Mouse (Mus musculus): ENCODE data around the gene Ano8. TPM values are rescaled to one million over a fixed set of nuclear protein-coding genes. Genes with fewer than 3 reads are reported as not detected.

Gene Ano8
- polyA plus RNA-seq, 1 experiment from 2014 or later = 1.4 TPM

DNA sequence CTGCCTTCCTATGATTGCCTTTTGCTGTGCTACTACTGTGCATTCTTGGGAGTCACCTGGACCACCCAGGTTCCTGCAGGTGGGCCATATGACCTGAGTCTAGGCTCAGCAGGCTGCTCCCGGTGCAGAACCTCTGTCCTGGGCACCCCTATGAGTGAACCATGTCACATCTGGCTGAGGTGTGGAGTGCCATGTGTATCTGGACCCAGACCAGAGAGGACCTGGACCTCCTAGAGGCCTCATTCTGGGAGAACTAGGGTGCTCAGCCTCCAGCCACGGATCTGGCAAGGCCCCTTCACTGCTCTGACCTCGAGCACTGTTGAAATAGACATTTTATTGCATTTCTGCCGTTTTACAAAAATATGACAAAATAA lies 10.1 kb downstream of the Ano8 start:
- H3K9me3 ChIP-seq = no peaks in the 10 kb centered on the region
- ATAC-seq (ENCODE audit: insufficient number of reproducible peaks, low FRiP score, low TSS enrichment, low read depth) = no peak

DNA sequence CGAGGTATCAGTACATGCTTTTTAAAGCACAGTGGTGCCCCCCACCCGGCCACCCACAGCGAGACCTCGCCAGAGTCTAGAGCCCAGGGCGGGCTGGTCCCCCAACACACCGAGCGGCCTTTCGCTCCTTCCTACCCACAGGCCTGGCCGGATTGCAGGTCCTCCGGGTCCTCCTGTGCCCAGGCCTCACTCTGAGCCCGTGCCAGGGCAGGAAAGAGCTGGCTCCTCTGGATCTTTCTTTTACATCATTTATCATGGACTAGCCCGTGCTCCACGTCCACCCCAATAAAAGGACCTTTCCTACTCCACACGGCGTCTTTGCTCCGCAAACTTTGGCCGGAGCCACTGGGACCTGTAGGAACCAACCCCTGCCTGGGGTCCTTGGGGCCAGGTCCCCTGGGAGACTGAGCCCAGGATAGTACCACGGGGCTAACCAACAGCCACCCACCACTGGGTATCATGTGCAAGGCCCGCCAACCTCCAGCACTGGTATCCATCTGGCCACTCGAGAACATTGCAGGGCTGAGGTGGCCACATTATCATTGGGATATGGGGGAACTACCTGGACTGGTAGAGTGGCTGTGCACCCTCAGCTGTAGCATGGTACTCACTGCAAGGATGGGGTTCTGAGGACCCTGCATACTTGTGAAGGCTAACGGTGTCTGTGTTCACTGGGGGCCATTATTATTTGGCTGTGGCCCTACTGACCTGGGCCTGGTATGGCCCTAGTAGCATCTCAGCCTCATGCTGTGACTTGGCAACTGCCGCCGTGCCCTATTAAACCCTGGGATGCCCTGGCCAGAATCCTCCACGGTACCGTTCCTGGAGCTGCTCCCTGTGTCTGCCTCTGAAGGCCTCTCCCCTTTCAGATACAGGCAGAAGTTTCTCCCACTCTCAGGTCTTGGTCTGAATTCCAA lies 10.7 kb downstream of the Ano8 start:
- Histone ChIP-seq H3K4me3 (0 out of 2 replicates have a peak overlapping the region, but pooled peaks have one; percentile 64), H3K9me3 (no peaks in the 10 kb centered on the region), H3K4me2 (peak overlapping the region; percentile 87; the same call in 1 of the 2 replicates), H3K4me1 (peaks cover 32% of the 10 kb centered on the region), H3K36me3 (peaks cover 61% of the 10 kb centered on the region), H3K9ac (no peak overlapping the region), H3K27me3 (no peaks in the 10 kb centered on the region), H3K27ac (0 out of 2 replicates have a peak overlapping the region, but pooled peaks have one; percentile 84)
- WGBS = 86% methylated on average over 25 of the region's 25 CpGs
- no peak for ATAC-seq (ENCODE audit: insufficient number of reproducible peaks, low FRiP score, low TSS enrichment, low read depth)

More for the DNA sequence above, 10.1 kb downstream of the Ano8 start:
- Histone ChIP-seq H3K4me3 (peak overlapping the region; percentile 64), H3K4me2 (peak overlapping the region; percentile 87), H3K27me3 (no peaks in the 10 kb centered on the region), H3K4me1 (peaks cover 25% of the 10 kb centered on the region), H3K36me3 (peaks cover 63% of the 10 kb centered on the region), H3K27ac (peak overlapping the region; percentile 84; the same call in 1 of the 2 replicates), H3K9ac (peak overlapping the region; percentile 51)
- WGBS = 16% methylated on average over 4 of the region's 4 CpGs

- no peak overlapping the region for H3K27ac ChIP-seq
- 91% methylated on average over 18 of the region's 18 CpGs for WGBS
- H3K36me3 ChIP-seq = peaks cover 54% of the 10 kb centered on the region
- ATAC-seq (ENCODE audit: insufficient number of reproducible peaks, low FRiP score, low TSS enrichment, low read depth) = no peak
- no peaks in the 10 kb centered on the region for H3K9me3 ChIP-seq
- no peak overlapping the region for H3K4me3 ChIP-seq
- no peak overlapping the region for H3K4me2 ChIP-seq
- peaks cover 36% of the 10 kb centered on the region for H3K4me1 ChIP-seq
- no peaks in the 10 kb centered on the region for H3K27me3 ChIP-seq
- no peak overlapping the region for H3K9ac ChIP-seq
These were observed 11.4 kb downstream of the Ano8 start for GRCm38 (mm10) chr8:71474344-71474743.

- Histone ChIP-seq H3K4me3 (no peak overlapping the region), H3K4me2 (no peak overlapping the region), H3K4me1 (peaks cover 36% of the 10 kb centered on the region), H3K9me3 (no peaks in the 10 kb centered on the region), H3K36me3 (peaks cover 47% of the 10 kb centered on the region), H3K27me3 (no peaks in the 10 kb centered on the region), H3K9ac (no peak overlapping the region), H3K27ac (no peak overlapping the region)
- 88% methylated on average over 8 of the region's 8 CpGs for WGBS
- no peak for ATAC-seq (ENCODE audit: insufficient number of reproducible peaks, low FRiP score, low TSS enrichment, low read depth)
These were observed 13.0 kb downstream of the Ano8 start for GRCm38 (mm10) chr8:71472601-71473386.

DNA sequence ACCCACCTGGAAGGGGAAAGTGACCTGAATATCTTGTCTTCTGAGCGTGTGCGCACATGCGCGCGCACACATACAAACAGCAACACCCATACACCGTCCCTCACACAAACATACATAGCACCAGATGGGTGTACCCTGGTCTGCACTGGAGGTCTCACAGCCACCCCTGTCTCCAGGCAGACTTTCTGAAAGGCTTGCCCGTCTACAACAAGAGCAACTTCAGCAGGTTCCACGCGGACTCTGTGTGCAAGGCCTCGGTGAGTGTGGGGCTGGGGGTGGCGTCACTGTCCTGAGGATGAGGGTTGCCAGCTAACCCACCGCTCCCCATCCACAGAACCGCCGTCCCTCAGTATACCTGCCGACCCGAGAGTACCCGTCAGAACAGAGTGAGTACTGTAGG lies 13.9 kb downstream of the Ano8 start:
- no peak overlapping the region for H3K27ac ChIP-seq
- H3K27me3 ChIP-seq = no peaks in the 10 kb centered on the region
- no peak for ATAC-seq (ENCODE audit: insufficient number of reproducible peaks, low FRiP score, low TSS enrichment, low read depth)
- H3K9ac ChIP-seq = no peak overlapping the region
- no peaks in the 10 kb centered on the region for H3K9me3 ChIP-seq
- WGBS = 92% methylated on average over 17 of the region's 17 CpGs
- H3K4me2 ChIP-seq = no peak overlapping the region
- no peak overlapping the region for H3K4me3 ChIP-seq
- peaks cover 28% of the 10 kb centered on the region for H3K4me1 ChIP-seq
- peaks cover 47% of the 10 kb centered on the region for H3K36me3 ChIP-seq

- Histone ChIP-seq H3K4me1 (peaks cover 22% of the 10 kb centered on the region), H3K36me3 (peaks cover 50% of the 10 kb centered on the region), H3K9ac (no peak overlapping the region), H3K27me3 (no peaks in the 10 kb centered on the region), H3K9me3 (no peaks in the 10 kb centered on the region), H3K4me2 (0 out of 2 replicates have a peak overlapping the region, but pooled peaks have one; percentile 66), H3K4me3 (no peak overlapping the region), H3K27ac (no peak overlapping the region)
- no peak for ATAC-seq (ENCODE audit: insufficient number of reproducible peaks, low FRiP score, low TSS enrichment, low read depth)
- WGBS = 69% methylated on average over 5 of the region's 5 CpGs
These were observed 14.9 kb downstream of the Ano8 start for GRCm38 (mm10) chr8:71470913-71471255.

DNA sequence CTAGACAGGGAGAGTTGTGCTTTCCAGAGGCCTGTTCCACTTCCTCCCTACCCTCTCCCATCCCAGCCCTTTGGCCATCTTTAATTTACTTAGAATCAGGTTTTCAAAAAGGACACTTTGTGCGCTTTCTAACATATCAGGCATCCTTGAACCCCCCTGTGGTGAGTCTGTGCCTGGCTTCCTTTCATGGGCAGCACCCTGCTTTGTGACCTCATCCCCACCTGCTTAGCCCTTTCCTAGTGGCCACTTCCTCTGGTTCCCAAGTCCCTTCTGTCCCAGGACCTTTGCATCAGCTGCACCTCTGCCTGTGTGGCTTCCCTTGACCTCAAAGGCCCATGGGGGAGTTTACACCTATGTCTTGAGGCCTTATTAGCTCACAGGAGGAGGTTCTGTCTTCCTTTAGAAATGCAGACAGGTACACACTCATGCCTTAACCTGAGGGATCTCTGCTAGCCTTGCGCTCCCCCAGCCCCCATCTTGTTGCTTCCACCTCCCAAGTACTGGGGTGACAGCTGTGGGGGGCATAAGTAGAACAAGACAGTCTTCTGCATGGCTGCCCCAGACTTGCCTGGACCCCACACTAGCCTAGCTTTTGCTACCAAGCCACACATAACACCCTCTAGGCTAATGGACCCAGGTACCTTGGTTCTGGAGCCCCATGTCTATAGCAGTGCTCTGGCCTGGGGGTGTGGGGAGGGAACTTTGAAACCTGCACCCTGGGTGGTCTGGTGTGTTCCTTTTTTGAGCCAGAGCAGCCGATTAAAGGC lies 15.4 kb downstream of the Ano8 start:
- peaks cover 50% of the 10 kb centered on the region for H3K36me3 ChIP-seq
- WGBS = 83% methylated on average over 3 of the region's 3 CpGs
- no peaks in the 10 kb centered on the region for H3K9me3 ChIP-seq
- ATAC-seq (ENCODE audit: insufficient number of reproducible peaks, low FRiP score, low TSS enrichment, low read depth) = no peak
- peak overlapping the region; percentile 70 for H3K4me3 ChIP-seq
- H3K27me3 ChIP-seq = no peaks in the 10 kb centered on the region
- peaks cover 22% of the 10 kb centered on the region for H3K4me1 ChIP-seq
- H3K9ac ChIP-seq = peak overlapping the region; percentile 44
- 0 out of 2 replicates have a peak overlapping the region, but pooled peaks have one; percentile 9 for H3K27ac ChIP-seq
- peak overlapping the region; percentile 66 for H3K4me2 ChIP-seq

DNA sequence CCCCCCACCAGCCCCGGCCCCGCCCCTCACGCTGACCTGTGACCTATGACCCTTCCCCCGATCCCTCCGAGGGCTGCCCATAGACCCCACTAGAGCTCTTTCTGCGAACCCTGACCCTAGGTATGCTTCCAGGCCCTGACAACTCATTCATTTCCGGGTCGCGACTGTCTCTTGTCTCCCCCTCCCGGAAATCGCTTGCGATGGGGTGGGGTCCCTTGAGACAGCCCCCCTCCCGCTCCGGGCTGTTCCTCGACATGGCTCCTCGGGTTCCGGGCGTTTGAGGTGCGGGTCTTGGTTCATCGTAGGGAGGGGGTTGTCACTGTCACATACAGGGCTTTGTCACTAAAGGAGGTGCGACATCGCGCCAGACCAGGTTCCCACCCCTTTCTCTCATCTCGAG lies 16.4 kb downstream of the Ano8 start:
- peaks cover 40% of the 10 kb centered on the region for H3K36me3 ChIP-seq
- ATAC-seq (ENCODE audit: insufficient number of reproducible peaks, low FRiP score, low TSS enrichment, low read depth) = no peak
- under 1% methylated on average over 21 of the region's 24 CpGs for WGBS

GRCm38 (mm10) chr8:71468916-71469315 lies 16.8 kb downstream of the Ano8 start, which contains the start of gene Dda1:
TSS of gene Dda1 (plus strand) at chr8:71469199.
- Histone ChIP-seq H3K27ac (peak within 1 kb of the TSS; percentile 75), H3K4me1 (peaks cover 31% of the 10 kb centered on the region), H3K36me3 (peaks cover 36% of the 10 kb centered on the region), H3K4me3 (peak within 1 kb of the TSS; percentile 70), H3K9me3 (no peaks in the 10 kb centered on the region), H3K27me3 (no peaks in the 10 kb centered on the region), H3K9ac (peak within 1 kb of the TSS; percentile 44), H3K4me2 (peak within 1 kb of the TSS; percentile 66)
- ATAC-seq (ENCODE audit: insufficient number of reproducible peaks, low FRiP score, low TSS enrichment, low read depth) = peak; percentile 86
- WGBS = under 1% methylated on average over 52 of the region's 52 CpGs

More for the DNA sequence above, 16.4 kb downstream of the Ano8 start:
- Histone ChIP-seq H3K27ac (peak overlapping the region; percentile 75), H3K4me3 (peak overlapping the region; percentile 70), H3K4me1 (peaks cover 26% of the 10 kb centered on the region), H3K27me3 (no peaks in the 10 kb centered on the region), H3K9ac (peak overlapping the region; percentile 44), H3K9me3 (no peaks in the 10 kb centered on the region), H3K4me2 (peak overlapping the region; percentile 66)

- WGBS = 81% methylated on average over 1 of the region's 1 CpGs
These were observed 17.8 kb downstream of the Ano8 start for GRCm38 (mm10) chr8:71468001-71468400.

GRCm38 (mm10) chr8:71467201-71467600 lies 18.6 kb downstream of the Ano8 start:
- Histone ChIP-seq H3K9ac (no peak overlapping the region), H3K36me3 (peaks cover 19% of the 10 kb centered on the region), H3K4me1 (peaks cover 42% of the 10 kb centered on the region), H3K4me3 (no peak overlapping the region), H3K4me2 (no peak overlapping the region), H3K9me3 (no peaks in the 10 kb centered on the region), H3K27me3 (no peaks in the 10 kb centered on the region), H3K27ac (no peak overlapping the region)
- no peak for ATAC-seq (ENCODE audit: insufficient number of reproducible peaks, low FRiP score, low TSS enrichment, low read depth)
- whole genome bisulfite sequencing = 93% methylated on average over 2 of the region's 2 CpGs

More at GRCm38 (mm10) chr8:71468001-71468400, 17.8 kb downstream of the Ano8 start:
- Histone ChIP-seq H3K4me3 (no peak overlapping the region), H3K9me3 (no peaks in the 10 kb centered on the region), H3K4me1 (peaks cover 35% of the 10 kb centered on the region), H3K27ac (no peak overlapping the region), H3K9ac (no peak overlapping the region), H3K27me3 (no peaks in the 10 kb centered on the region), H3K4me2 (no peak overlapping the region), H3K36me3 (peaks cover 27% of the 10 kb centered on the region)
- ATAC-seq (ENCODE audit: insufficient number of reproducible peaks, low FRiP score, low TSS enrichment, low read depth) = no peak
